11 mouse cellular contexts compared by ENCODE assay signal in genomic region chr8:70073120-70073519, GRCm38 (mm10). TPM values are rescaled to one million over a fixed set of nuclear protein-coding genes. Genes with fewer than 3 reads are reported as not detected.
DNase-seq lines count a peak whose midpoint lies in the region; ATAC-seq and TF ChIP-seq lines count a peak whose summit lies in the region.
"Had no signal": no experiment of that assay in that cellular context is flagged by ENCODE, and none has a peak within 500 bp of the region (broad histone marks: within the 10 kb centered on the region; RNA-seq: fewer than 3 reads in every experiment).

No protein-coding gene starts in this region.

- no peak for TF ChIP-seq CTCF in E14TG2a.4 (conservative IDR thresholded peaks at IDR 0.05; ENCODE audit: low read length)
- no peak for TF ChIP-seq CTCF in cortical plate, adult 2 months (IDR thresholded peaks at IDR 0.05; ENCODE audit: extremely low read depth, insufficient read depth, low read length)

- ATAC-seq in hindbrain, embryonic 12.5 days (ENCODE audit: low FRiP score) = no peak
- ATAC-seq in hindbrain, embryonic 13.5 days (ENCODE audit: low FRiP score) = no peak
- no peak for ATAC-seq in limb, embryonic 12.5 days (ENCODE audit: insufficient number of reproducible peaks, insufficient read depth, low FRiP score, low TSS enrichment, low read depth)
- ATAC-seq: inflammation-experienced regulatory T-cells, adult 6 months had no signal

- peaks cover 6% of the 10 kb centered on the region; the same call in 1 of the 2 replicates for H3K4me1 ChIP-seq in hindbrain, embryonic 12.5 days
- no peaks in the 10 kb centered on the region for H3K4me1 ChIP-seq in hindbrain, embryonic 13.5 days (replicated peaks)
- H3K4me1 ChIP-seq in E14TG2a.4 (replicated peaks; ENCODE audit: low read depth, low read length) = peaks cover 14% of the 10 kb centered on the region
- no peaks in the 10 kb centered on the region for H3K4me1 ChIP-seq in cortical plate, adult 2 months (ENCODE audit: control insufficient read depth, insufficient read depth, low read length)
- H3K4me1 ChIP-seq in limb, embryonic 12.5 days (replicated peaks) = peaks cover 8% of the 10 kb centered on the region

- TF ChIP-seq POLR2A in cortical plate, adult 2 months (IDR thresholded peaks at IDR 0.05; ENCODE audit: extremely low read depth, insufficient read depth, low read length) = 0 out of 2 replicates have a peak, but pooled peaks have one; percentile 1

- peak overlapping the region; percentile 28 for H3K4me2 ChIP-seq in hindbrain, embryonic 12.5 days (replicated peaks)
- no peak overlapping the region for H3K4me2 ChIP-seq in hindbrain, embryonic 13.5 days
- H3K4me2 ChIP-seq in limb, embryonic 12.5 days = peak overlapping the region; percentile 53

- no peak for DNase-seq in frontal cortex, postnatal 10 days (ENCODE audit: low spot score in 2 of 2)
- no peak for DNase-seq in spleen, postnatal 36 days (ENCODE audit: low spot score in 2 of 2)
- DNase-seq in left cerebral cortex, adult 8-10 months (ENCODE audit: low spot score in 2 of 2) = no peak
- DNase-seq: thymus, postnatal 36 days had no signal

- WGBS in hindbrain, embryonic 12.5 days = 71% methylated on average over 8 of the region's 8 CpGs
- WGBS in hindbrain, embryonic 13.5 days = 58% methylated on average over 8 of the region's 8 CpGs
- 65% methylated on average over 8 of the region's 8 CpGs for WGBS in limb, embryonic 12.5 days

- no peak overlapping the region for H3K9ac ChIP-seq in hindbrain, embryonic 12.5 days
- no peak overlapping the region for H3K9ac ChIP-seq in hindbrain, embryonic 13.5 days
- H3K9ac ChIP-seq in limb, embryonic 12.5 days (replicated peaks) = no peak overlapping the region; the same call in 1 of the 2 replicates

- no peak overlapping the region for H3K4me3 ChIP-seq in hindbrain, embryonic 12.5 days
- no peak overlapping the region for H3K4me3 ChIP-seq in hindbrain, embryonic 13.5 days
- H3K4me3 ChIP-seq in E14TG2a.4 (replicated peaks; ENCODE audit: low read length) = peak overlapping the region; percentile 75
- no peak overlapping the region for H3K4me3 ChIP-seq in cortical plate, adult 2 months (ENCODE audit: insufficient read depth, low read length)
- peak overlapping the region; percentile 18 for H3K4me3 ChIP-seq in limb, embryonic 12.5 days (replicated peaks)

- no peaks in the 10 kb centered on the region for H3K27me3 ChIP-seq in hindbrain, embryonic 12.5 days
- H3K27me3 ChIP-seq in hindbrain, embryonic 13.5 days = peaks cover 11% of the 10 kb centered on the region; the same call in 1 of the 2 replicates
- H3K27me3 ChIP-seq in E14TG2a.4 (ENCODE audit: insufficient read depth, low read length) = peaks cover 40% of the 10 kb centered on the region
- peaks cover 11% of the 10 kb centered on the region for H3K27me3 ChIP-seq in limb, embryonic 12.5 days

- no peak overlapping the region for H3K27ac ChIP-seq in hindbrain, embryonic 12.5 days
- H3K27ac ChIP-seq in hindbrain, embryonic 13.5 days = no peak overlapping the region
- H3K27ac ChIP-seq in cortical plate, adult 2 months (ENCODE audit: insufficient read depth, low read length) = no peak overlapping the region
- no peak overlapping the region for H3K27ac ChIP-seq in limb, embryonic 12.5 days

- no peaks in the 10 kb centered on the region for H3K9me3 ChIP-seq in hindbrain, embryonic 12.5 days (replicated peaks)
- H3K9me3 ChIP-seq in hindbrain, embryonic 13.5 days = no peaks in the 10 kb centered on the region
- H3K9me3 ChIP-seq in E14TG2a.4 (ENCODE audit: low read length) = no peaks in the 10 kb centered on the region
- no peaks in the 10 kb centered on the region for H3K9me3 ChIP-seq in limb, embryonic 12.5 days

- H3K36me3 ChIP-seq in hindbrain, embryonic 12.5 days = peaks cover 41% of the 10 kb centered on the region
- H3K36me3 ChIP-seq in hindbrain, embryonic 13.5 days = peaks cover 52% of the 10 kb centered on the region
- peaks cover 42% of the 10 kb centered on the region for H3K36me3 ChIP-seq in E14TG2a.4 (ENCODE audit: insufficient read depth, low read length)
- H3K36me3 ChIP-seq in limb, embryonic 12.5 days = peaks cover 42% of the 10 kb centered on the region

RNA-seq across cellular contexts. Expression of gene Tm6sf2, which starts 0.4 kb away (rescaled TPM):
- polyA plus RNA-seq in hindbrain, embryonic 12.5 days (2016; fragmentation: Nextera tagmentation; extraction: Ambion mirVana) = 1.0 and 2.2 TPM in 2 replicates
- 1.9 TPM in 2 replicates for polyA plus RNA-seq in hindbrain, embryonic 13.5 days (2015; fragmentation: Nextera tagmentation; extraction: Ambion mirVana)
- 4.8 and 6.4 TPM in 2 replicates for polyA plus RNA-seq in cortical plate, adult 2 months (2012; rRNA removed)
- polyA plus RNA-seq in limb, embryonic 12.5 days (2016; fragmentation: Nextera tagmentation; extraction: Ambion mirVana) = 0.79 and 0.96 TPM in 2 replicates
- 1 to 10 TPM; 1.1 to 4.6 (median 1.4) TPM for total RNA-seq in left cerebral cortex, adult 8-10 months (2022)
- total RNA-seq: megakaryocyte-erythroid progenitor cell, adult 5-6 weeks had no signal

RNA-seq across cellular contexts. Expression of gene Hapln4, which starts 10.1 kb away (rescaled TPM):
- 0.34 and 0.81 TPM in 2 replicates for polyA plus RNA-seq in hindbrain, embryonic 12.5 days (2016; fragmentation: Nextera tagmentation; extraction: Ambion mirVana)
- polyA plus RNA-seq in hindbrain, embryonic 13.5 days (2015; fragmentation: Nextera tagmentation; extraction: Ambion mirVana) = 0.39 and 0.75 TPM in 2 replicates
- polyA plus RNA-seq in cortical plate, adult 2 months (2012; rRNA removed) = 65.4 and 69.9 TPM in 2 replicates
- polyA plus RNA-seq in limb, embryonic 12.5 days (2016; fragmentation: Nextera tagmentation; extraction: Ambion mirVana) = not detected in 2 replicates
- total RNA-seq in left cerebral cortex, adult 8-10 months (2022) = 100 to 1,000 TPM in 2 of 4 experiments, 10 to 100 TPM in 2; 97.1 to 113 (median 101) TPM
- total RNA-seq: megakaryocyte-erythroid progenitor cell, adult 5-6 weeks had no signal
- polyA plus RNA-seq: inflammation-experienced regulatory T-cells, adult 6 months had no signal

RNA-seq across cellular contexts. Expression of gene Sugp1, which starts 30.5 kb away (rescaled TPM):
- polyA plus RNA-seq in hindbrain, embryonic 12.5 days (2016; fragmentation: Nextera tagmentation; extraction: Ambion mirVana) = 53.7 and 56.0 TPM in 2 replicates
- polyA plus RNA-seq in hindbrain, embryonic 13.5 days (2015; fragmentation: Nextera tagmentation; extraction: Ambion mirVana) = 61.0 and 68.6 TPM in 2 replicates
- 34.5 and 37.4 TPM in 2 replicates for polyA plus RNA-seq in cortical plate, adult 2 months (2012; rRNA removed)
- polyA plus RNA-seq in limb, embryonic 12.5 days (2016; fragmentation: Nextera tagmentation; extraction: Ambion mirVana) = 55.9 and 58.9 TPM in 2 replicates
- 10 to 100 TPM; 53.0 to 56.4 (median 54.6) TPM for total RNA-seq in left cerebral cortex, adult 8-10 months (2022)

RNA-seq across cellular contexts. Expression of gene Mau2, which starts 30.6 kb away (rescaled TPM):
- 73.5 and 76.0 TPM in 2 replicates for polyA plus RNA-seq in hindbrain, embryonic 12.5 days (2016; fragmentation: Nextera tagmentation; extraction: Ambion mirVana)
- polyA plus RNA-seq in hindbrain, embryonic 13.5 days (2015; fragmentation: Nextera tagmentation; extraction: Ambion mirVana) = 72.0 and 80.7 TPM in 2 replicates
- 80.5 and 86.1 TPM in 2 replicates for polyA plus RNA-seq in cortical plate, adult 2 months (2012; rRNA removed)
- 62.7 and 65.3 TPM in 2 replicates for polyA plus RNA-seq in limb, embryonic 12.5 days (2016; fragmentation: Nextera tagmentation; extraction: Ambion mirVana)
- total RNA-seq in left cerebral cortex, adult 8-10 months (2022) = 10 to 100 TPM; 61.7 to 65.7 (median 65.3) TPM

RNA-seq across cellular contexts. Expression of gene Ncan, which starts 47.6 kb away (rescaled TPM):
- 92.0 and 107 TPM in 2 replicates for polyA plus RNA-seq in hindbrain, embryonic 12.5 days (2016; fragmentation: Nextera tagmentation; extraction: Ambion mirVana)
- 128 and 135 TPM in 2 replicates for polyA plus RNA-seq in hindbrain, embryonic 13.5 days (2015; fragmentation: Nextera tagmentation; extraction: Ambion mirVana)
- polyA plus RNA-seq in cortical plate, adult 2 months (2012; rRNA removed) = 79.0 and 82.5 TPM in 2 replicates
- 0.56 and 1.1 TPM in 2 replicates for polyA plus RNA-seq in limb, embryonic 12.5 days (2016; fragmentation: Nextera tagmentation; extraction: Ambion mirVana)
- total RNA-seq in left cerebral cortex, adult 8-10 months (2022) = 100 to 1,000 TPM; 143 to 155 (median 147) TPM
- total RNA-seq: megakaryocyte-erythroid progenitor cell, adult 5-6 weeks had no signal
- polyA plus RNA-seq: inflammation-experienced regulatory T-cells, adult 6 months had no signal

Comparison
In these comparisons a context has a peak if more than half of its experiments do, and no peak if none do; other contexts are left out.
1. H3K4me3 ChIP-seq: peak in E14TG2a.4 (single experiment) and limb, embryonic 12.5 days (single experiment); none in hindbrain, embryonic 12.5 days (single experiment), hindbrain, embryonic 13.5 days (single experiment) and cortical plate, adult 2 months (single experiment).
2. RNA of gene Hapln4, which starts 10.1 kb away (polyA plus RNA-seq): 65.4 to 69.9 TPM in cortical plate, adult 2 months; 0.34 to 0.81 TPM in hindbrain, embryonic 12.5 days, 0.39 to 0.75 TPM in hindbrain, embryonic 13.5 days and not detected in limb, embryonic 12.5 days; every median in the first group is over 10 times any median in the second.